Mouse (Mus musculus): ENCODE measurements around the gene Fig4. TPM values are rescaled to one million over a fixed set of nuclear protein-coding genes. Genes with fewer than 3 reads are reported as not detected.
A peak's percentile ranks its signal among the peaks of the same experiment; 100 is the strongest.

Fig4 gene
- polyA plus RNA-seq (2014; fragmentation: Nextera tagmentation; extraction: Ambion mirVana) = 33.7 and 36.2 TPM in 2 replicates

- H3K27ac ChIP-seq (ENCODE audit: low read depth, low read length) = peak within 1 kb of the TSS; percentile 72
- under 1% methylated on average over 38 of the region's 38 CpGs for WGBS
- H3K36me3 ChIP-seq (ENCODE audit: control insufficient read depth, insufficient read depth, low read length) = no peaks in the 10 kb centered on the region
- H3K9me3 ChIP-seq (replicated peaks; ENCODE audit: control insufficient read depth, low read length) = no peaks in the 10 kb centered on the region
- H3K4me1 ChIP-seq (ENCODE audit: control insufficient read depth, insufficient read depth, low read length) = peaks cover 8% of the 10 kb centered on the region
- peak within 1 kb of the TSS; percentile 83 for H3K9ac ChIP-seq (ENCODE audit: low read length)
- peak within 1 kb of the TSS; percentile 88 for H3K4me2 ChIP-seq (ENCODE audit: low read length)
- H3K27me3 ChIP-seq (replicated peaks; ENCODE audit: control insufficient read depth, insufficient read depth, low read length) = no peaks in the 10 kb centered on the region
- DNase-seq (ENCODE audit: low spot score) = peak; percentile 97
- ATAC-seq = peak; percentile 95
- peak within 1 kb of the TSS; percentile 76 for H3K4me3 ChIP-seq (ENCODE audit: low read depth, low read length)
These were observed at the start of gene Fig4 for GRCm38 (mm10) chr10:41302689-41303431. Fig4 (minus strand) TSS chr10:41303260.

GRCm38 (mm10) chr10:41341346-41341745, 38.3 kb upstream of the Fig4 start:
- no peaks in the 10 kb centered on the region for H3K9me3 ChIP-seq (replicated peaks; ENCODE audit: control insufficient read depth, low read length)
- DNase-seq (ENCODE audit: low spot score) = no peak
- no peaks in the 10 kb centered on the region for H3K36me3 ChIP-seq (ENCODE audit: control insufficient read depth, insufficient read depth, low read length)
- H3K4me1 ChIP-seq (ENCODE audit: control insufficient read depth, insufficient read depth, low read length) = no peaks in the 10 kb centered on the region
- WGBS = 90% methylated on average over 7 of the region's 7 CpGs
- no peaks in the 10 kb centered on the region for H3K27me3 ChIP-seq (replicated peaks; ENCODE audit: control insufficient read depth, insufficient read depth, low read length)
- ATAC-seq = no peak
- no peak overlapping the region for H3K27ac ChIP-seq (ENCODE audit: low read depth, low read length)
- no peak overlapping the region for H3K9ac ChIP-seq (ENCODE audit: low read length)
- no peak overlapping the region for H3K4me3 ChIP-seq (ENCODE audit: low read depth, low read length)
- H3K4me2 ChIP-seq (ENCODE audit: low read length) = no peak overlapping the region

GRCm38 (mm10) chr10:41332533-41333043, 29.5 kb upstream of the Fig4 start:
- ATAC-seq = no peak
- 73% methylated on average over 2 of the region's 2 CpGs for WGBS

GRCm38 (mm10) chr10:41315866-41316265, 12.8 kb upstream of the Fig4 start:
- Histone ChIP-seq H3K9ac (ENCODE audit: low read length) (no peak overlapping the region), H3K27me3 (replicated peaks; ENCODE audit: control insufficient read depth, insufficient read depth, low read length) (no peaks in the 10 kb centered on the region), H3K4me2 (ENCODE audit: low read length) (no peak overlapping the region), H3K9me3 (replicated peaks; ENCODE audit: control insufficient read depth, low read length) (no peaks in the 10 kb centered on the region), H3K4me1 (ENCODE audit: control insufficient read depth, insufficient read depth, low read length) (no peaks in the 10 kb centered on the region), H3K4me3 (ENCODE audit: low read depth, low read length) (no peak overlapping the region), H3K27ac (ENCODE audit: low read depth, low read length) (no peak overlapping the region), H3K36me3 (ENCODE audit: control insufficient read depth, insufficient read depth, low read length) (no peaks in the 10 kb centered on the region)
- 53% methylated on average over 3 of the region's 3 CpGs for WGBS
- DNase-seq (ENCODE audit: low spot score) (peak; percentile 51), ATAC-seq (no peak)

More at GRCm38 (mm10) chr10:41332533-41333043, 29.5 kb upstream of the Fig4 start:
- Histone ChIP-seq H3K9me3 (replicated peaks; ENCODE audit: control insufficient read depth, low read length) (no peaks in the 10 kb centered on the region), H3K4me2 (ENCODE audit: low read length) (no peak overlapping the region), H3K9ac (ENCODE audit: low read length) (no peak overlapping the region), H3K36me3 (ENCODE audit: control insufficient read depth, insufficient read depth, low read length) (no peaks in the 10 kb centered on the region), H3K27me3 (replicated peaks; ENCODE audit: control insufficient read depth, insufficient read depth, low read length) (no peaks in the 10 kb centered on the region), H3K4me3 (ENCODE audit: low read depth, low read length) (no peak overlapping the region), H3K4me1 (ENCODE audit: control insufficient read depth, insufficient read depth, low read length) (no peaks in the 10 kb centered on the region), H3K27ac (ENCODE audit: low read depth, low read length) (no peak overlapping the region)
- DNase-seq (ENCODE audit: low spot score) = no peak

- Histone ChIP-seq H3K4me1 (ENCODE audit: control insufficient read depth, insufficient read depth, low read length) (no peaks in the 10 kb centered on the region), H3K36me3 (ENCODE audit: control insufficient read depth, insufficient read depth, low read length) (no peaks in the 10 kb centered on the region), H3K27ac (ENCODE audit: low read depth, low read length) (no peak overlapping the region), H3K4me2 (ENCODE audit: low read length) (no peak overlapping the region), H3K9me3 (replicated peaks; ENCODE audit: control insufficient read depth, low read length) (no peaks in the 10 kb centered on the region), H3K4me3 (ENCODE audit: low read depth, low read length) (no peak overlapping the region), H3K27me3 (replicated peaks; ENCODE audit: control insufficient read depth, insufficient read depth, low read length) (no peaks in the 10 kb centered on the region), H3K9ac (ENCODE audit: low read length) (no peak overlapping the region)
- ATAC-seq = no peak
- DNase-seq (ENCODE audit: low spot score) = no peak
- 89% methylated on average over 4 of the region's 4 CpGs for WGBS
These were observed 5.1 kb upstream of the Fig4 start for GRCm38 (mm10) chr10:41308205-41308604.

GRCm38 (mm10) chr10:41304961-41305455, 1.9 kb upstream of the Fig4 start:
- no peak for DNase-seq (ENCODE audit: low spot score)
- no peak overlapping the region for H3K9ac ChIP-seq (ENCODE audit: low read length)
- no peak overlapping the region for H3K27ac ChIP-seq (ENCODE audit: low read depth, low read length)
- no peaks in the 10 kb centered on the region for H3K27me3 ChIP-seq (replicated peaks; ENCODE audit: control insufficient read depth, insufficient read depth, low read length)
- no peak overlapping the region for H3K4me2 ChIP-seq (ENCODE audit: low read length)
- no peak for ATAC-seq
- peaks cover 8% of the 10 kb centered on the region for H3K4me1 ChIP-seq (ENCODE audit: control insufficient read depth, insufficient read depth, low read length)
- no peak overlapping the region for H3K4me3 ChIP-seq (ENCODE audit: low read depth, low read length)
- 82% methylated on average over 9 of the region's 9 CpGs for WGBS
- H3K9me3 ChIP-seq (replicated peaks; ENCODE audit: control insufficient read depth, low read length) = no peaks in the 10 kb centered on the region
- no peaks in the 10 kb centered on the region for H3K36me3 ChIP-seq (ENCODE audit: control insufficient read depth, insufficient read depth, low read length)

GRCm38 (mm10) chr10:41303639-41304444, 782 bp upstream of the Fig4 start, which contains the start of gene Ak9:
Ak9 (plus strand) TSS chr10:41303980.
- Histone ChIP-seq H3K4me2 (ENCODE audit: low read length) (peak within 1 kb of the TSS; percentile 88), H3K27me3 (replicated peaks; ENCODE audit: control insufficient read depth, insufficient read depth, low read length) (no peaks in the 10 kb centered on the region), H3K9me3 (replicated peaks; ENCODE audit: control insufficient read depth, low read length) (no peaks in the 10 kb centered on the region), H3K9ac (ENCODE audit: low read length) (peak within 1 kb of the TSS; percentile 83), H3K27ac (ENCODE audit: low read depth, low read length) (peak within 1 kb of the TSS; percentile 72), H3K36me3 (ENCODE audit: control insufficient read depth, insufficient read depth, low read length) (no peaks in the 10 kb centered on the region), H3K4me1 (ENCODE audit: control insufficient read depth, insufficient read depth, low read length) (peaks cover 8% of the 10 kb centered on the region), H3K4me3 (ENCODE audit: low read depth, low read length) (peak within 1 kb of the TSS; percentile 76)
- ATAC-seq (peak; percentile 88), DNase-seq (ENCODE audit: low spot score) (peak; percentile 94)
- under 1% methylated on average over 25 of the region's 25 CpGs for WGBS

- Histone ChIP-seq H3K9ac (ENCODE audit: low read length) (no peak overlapping the region), H3K4me1 (ENCODE audit: control insufficient read depth, insufficient read depth, low read length) (peaks cover 8% of the 10 kb centered on the region), H3K4me3 (ENCODE audit: low read depth, low read length) (no peak overlapping the region), H3K4me2 (ENCODE audit: low read length) (no peak overlapping the region), H3K9me3 (replicated peaks; ENCODE audit: control insufficient read depth, low read length) (no peaks in the 10 kb centered on the region), H3K27me3 (replicated peaks; ENCODE audit: control insufficient read depth, insufficient read depth, low read length) (no peaks in the 10 kb centered on the region), H3K36me3 (ENCODE audit: control insufficient read depth, insufficient read depth, low read length) (no peaks in the 10 kb centered on the region), H3K27ac (ENCODE audit: low read depth, low read length) (no peak overlapping the region)
- ATAC-seq = no peak
- WGBS = 67% methylated on average over 1 of the region's 1 CpGs
- DNase-seq (ENCODE audit: low spot score) = no peak
These were observed 2.9 kb downstream of the Fig4 start for GRCm38 (mm10) chr10:41300161-41300560.

Measured in forebrain, embryonic 14.5 days (tissue).